Mouse (Mus musculus) thymus, adult 2 months (tissue): Measurements from ENCODE around the gene Ip6k1.
A peak's percentile ranks its signal among the peaks of the same experiment; 100 is the strongest.

ENCODE experiments used
- CTCF ChIP-seq: fragments of 200-500 bp; IDR thresholded peaks from 2 replicates; pipeline ENCODE4 v1.5.1; 2012; ENCODE audit warnings: mild to moderate bottlenecking, control low read depth, low read length, moderate library complexity, borderline replicate concordance; ENCODE audit not compliant: control insufficient read depth, poor library complexity, insufficient read depth; ENCODE audit errors: extremely low read depth
- POLR2A ChIP-seq: fragments of 200-500 bp; IDR thresholded peaks from 2 replicates; pipeline ENCODE4 v1.6.1; 2012; ENCODE audit warnings: mild to moderate bottlenecking, low read length, control low read depth, moderate library complexity; ENCODE audit not compliant: control insufficient read depth, poor library complexity, insufficient read depth; ENCODE audit errors: extremely low read depth

GRCm38 (mm10) chr9:108065491-108066011 is 63.2 kb downstream of the Ip6k1 start:
- TF ChIP-seq CTCF (peak; percentile 68; the same call in 1 of the 2 replicates), POLR2A (no peak)
